Mouse (Mus musculus): ENCODE results near the gene Bpifb2. TPM values are rescaled to one million over a fixed set of nuclear protein-coding genes. Genes with fewer than 3 reads are reported as not detected.

The Bpifb2 gene
- not detected in 2 replicates for polyA plus RNA-seq (2012; ENCODE audit: low replicate concordance)

DNA sequence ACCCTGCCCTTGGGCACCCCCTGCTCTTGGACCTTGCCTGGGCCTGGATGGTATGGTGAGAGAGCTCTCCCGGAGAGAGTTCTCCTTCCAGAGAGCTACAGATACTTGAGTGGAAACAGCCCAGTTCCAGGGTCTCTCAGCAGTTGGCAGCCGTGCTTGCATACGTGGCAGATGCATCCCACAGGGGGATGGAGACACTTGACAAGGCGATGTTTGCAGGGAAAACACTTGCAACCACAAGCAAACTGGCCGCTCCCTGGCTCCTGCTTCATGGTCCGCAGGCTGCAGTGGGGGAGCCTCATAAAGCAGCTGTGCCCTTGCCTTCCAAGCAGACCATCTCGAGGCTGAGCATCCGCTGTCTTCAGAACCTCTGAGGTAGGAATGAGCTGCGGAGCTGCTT, at the start of gene Bpifb2:
Gene Bpifb2 (plus strand): TSS at position 301 of the 400 bp plus-strand sequence.

GRCm38 (mm10) chr2:153870984-153871383, 3.9 kb upstream of the Bpifb2 start, which contains the start of gene Sun5:
TSS of gene Sun5 (minus strand) at chr2:153871084.

DNA sequence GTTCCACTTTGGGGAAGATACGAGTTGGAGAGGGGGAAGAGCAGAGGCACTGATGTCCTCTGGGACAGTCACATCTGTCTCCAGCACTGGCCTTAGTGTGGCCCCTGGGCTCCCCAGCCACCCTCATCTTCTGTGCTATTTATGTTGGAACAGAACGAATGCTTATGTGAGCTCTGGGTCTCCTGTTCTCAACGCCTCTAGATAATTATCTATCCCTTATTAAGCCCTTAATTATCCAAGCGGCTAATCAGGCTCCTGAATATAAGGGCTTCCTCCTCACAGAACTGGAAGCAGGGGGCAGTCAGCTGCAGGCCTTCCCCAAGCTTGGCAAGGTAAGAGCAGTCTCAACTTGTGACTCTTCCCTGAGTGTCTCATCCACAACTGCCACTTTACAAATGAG, 25.2 kb downstream of the Bpifb2 start, which contains the start of gene Bpifb6:
Gene Bpifb6 (plus strand): TSS at position 301 of the 400 bp plus-strand sequence.

GRCm38 (mm10) chr2:153917930-153918329, 43.1 kb downstream of the Bpifb2 start, which contains the start of gene Bpifb3:
TSS of gene Bpifb3 (plus strand) at chr2:153918230.

GRCm38 (mm10) chr2:153937843-153938242, 63.0 kb downstream of the Bpifb2 start, which contains the start of gene Bpifb4:
TSS of gene Bpifb4 (plus strand) at chr2:153938212.

Other genes starting within 250 kb of the Bpifb2 start
- gene Commd7, start 242.3 kb upstream of the Bpifb2 start, polyA plus RNA-seq (2012; ENCODE audit: low replicate concordance), result 9.9 and 13.5 TPM in 2 replicates
- 0.93 and 2.7 TPM in 2 replicates for gene Dnmt3b, start 225.6 kb upstream of the Bpifb2 start, polyA plus RNA-seq (2012; ENCODE audit: low replicate concordance)
- gene Dnmt3c, start 178.4 kb upstream of the Bpifb2 start, polyA plus RNA-seq (2012; ENCODE audit: low replicate concordance), result 0.35 and 0.45 TPM in 2 replicates
- 0.87 and 2.4 TPM in 2 replicates for gene Mapre1, start 133.8 kb upstream of the Bpifb2 start, polyA plus RNA-seq (2012; ENCODE audit: low replicate concordance)
- gene Efcab8, start 95.1 kb upstream of the Bpifb2 start, polyA plus RNA-seq (2012; ENCODE audit: low replicate concordance), result 0.20 and 0.28 TPM in 2 replicates
- not detected in 2 replicates for gene Sun5, start 4.0 kb upstream of the Bpifb2 start, polyA plus RNA-seq (2012; ENCODE audit: low replicate concordance)
- gene Bpifb6, start 25.3 kb downstream of the Bpifb2 start, polyA plus RNA-seq (2012; ENCODE audit: low replicate concordance), result not detected in 2 replicates
- not detected in 2 replicates for gene Bpifb3, start 43.2 kb downstream of the Bpifb2 start, polyA plus RNA-seq (2012; ENCODE audit: low replicate concordance)
- not detected in 2 replicates for gene Bpifb4, start 63.2 kb downstream of the Bpifb2 start, polyA plus RNA-seq (2012; ENCODE audit: low replicate concordance)
- gene Bpifa6, start 99.9 kb downstream of the Bpifb2 start, polyA plus RNA-seq (2012; ENCODE audit: low replicate concordance), result not detected in 2 replicates
- not detected in 2 replicates for gene Bpifa2, start 133.2 kb downstream of the Bpifb2 start, polyA plus RNA-seq (2012; ENCODE audit: low replicate concordance)

Data from leukemia stem cell, adult 10-12 weeks (primary cell).